Mouse (Mus musculus): ENCODE data around the gene Brd3os.

Brd3os gene

DNA sequence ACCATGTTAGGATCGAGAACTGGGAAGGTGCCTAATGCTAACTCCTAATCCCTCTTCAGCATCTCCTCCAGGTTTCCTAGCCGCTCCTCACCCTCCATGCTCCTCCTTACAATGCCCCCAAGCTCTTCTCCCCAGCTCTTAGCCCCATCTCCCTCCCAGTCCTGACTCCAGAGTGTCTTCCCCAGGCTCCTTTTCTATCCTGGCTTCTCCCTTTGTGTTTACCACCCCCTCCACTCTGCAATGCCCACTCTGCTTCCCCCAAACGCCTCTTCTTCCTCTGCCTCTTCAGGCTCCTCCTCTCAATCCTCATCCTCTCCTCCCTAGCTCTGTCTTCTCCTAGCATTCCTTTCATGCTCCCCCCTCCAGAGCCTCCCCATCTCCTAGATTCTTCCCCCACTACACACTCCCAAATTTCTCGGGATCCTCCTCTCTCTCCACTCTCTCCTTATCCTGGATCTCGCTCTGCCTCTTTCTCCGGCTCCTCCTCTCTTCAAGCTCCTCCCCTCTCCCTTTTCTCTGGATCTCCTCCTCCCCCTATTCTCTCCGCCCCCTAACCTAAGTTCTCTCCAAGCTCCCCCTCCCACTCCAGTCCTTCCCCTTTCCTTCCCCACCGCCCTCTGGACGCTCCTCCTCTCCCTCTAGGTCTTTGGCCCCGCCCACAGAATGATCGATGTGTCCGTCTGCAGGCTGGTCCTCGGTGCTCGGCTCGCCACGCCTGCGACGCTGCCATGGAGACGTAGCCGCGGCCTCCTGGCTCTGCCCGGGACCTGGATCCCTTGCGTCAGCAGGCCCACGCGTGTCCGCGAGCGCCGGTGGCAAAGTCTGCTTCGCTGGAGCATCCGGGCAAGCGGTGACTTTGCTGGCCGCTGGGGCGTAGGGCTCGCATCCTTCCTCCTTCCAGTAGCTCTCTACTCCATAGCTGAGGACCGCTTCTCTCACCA lies at the start of gene Brd3os:
Brd3os (plus strand) TSS at position 558 of the 941 bp plus-strand sequence.
- DNase-seq = peak; percentile 57 to 75

DNA sequence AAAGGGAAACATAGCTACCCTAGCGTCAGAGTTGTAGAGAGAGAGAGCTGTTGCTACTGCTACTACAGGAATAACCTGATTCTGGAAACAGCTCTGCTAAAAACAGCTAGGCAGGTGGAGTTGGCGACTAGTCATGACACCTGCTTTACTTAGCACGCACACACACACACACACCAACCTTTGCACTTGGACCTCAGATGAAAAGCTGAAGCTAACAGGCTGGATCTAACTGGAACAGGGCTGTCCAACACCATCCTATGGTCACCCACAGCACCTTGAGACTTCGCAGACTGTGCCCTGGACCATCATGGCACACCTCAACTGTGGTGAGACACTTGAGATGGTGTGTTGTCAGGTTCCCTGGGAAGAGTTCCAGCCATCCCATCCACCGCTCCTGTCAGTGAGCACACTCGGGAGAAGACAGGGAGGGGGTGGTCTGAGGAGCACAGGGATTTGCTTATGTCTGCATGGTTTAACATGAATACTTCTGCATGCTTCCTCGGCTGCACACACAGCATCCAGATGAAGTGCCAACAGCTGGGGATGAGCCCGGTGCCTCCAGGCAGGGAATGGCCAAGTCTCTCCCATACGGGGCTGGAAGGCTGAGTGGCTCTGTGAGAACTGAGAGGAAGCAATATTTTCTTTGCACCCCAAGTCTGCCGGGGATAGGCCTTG lies 47.8 kb upstream of the Brd3os start:
- DNase-seq = no peak

DNA sequence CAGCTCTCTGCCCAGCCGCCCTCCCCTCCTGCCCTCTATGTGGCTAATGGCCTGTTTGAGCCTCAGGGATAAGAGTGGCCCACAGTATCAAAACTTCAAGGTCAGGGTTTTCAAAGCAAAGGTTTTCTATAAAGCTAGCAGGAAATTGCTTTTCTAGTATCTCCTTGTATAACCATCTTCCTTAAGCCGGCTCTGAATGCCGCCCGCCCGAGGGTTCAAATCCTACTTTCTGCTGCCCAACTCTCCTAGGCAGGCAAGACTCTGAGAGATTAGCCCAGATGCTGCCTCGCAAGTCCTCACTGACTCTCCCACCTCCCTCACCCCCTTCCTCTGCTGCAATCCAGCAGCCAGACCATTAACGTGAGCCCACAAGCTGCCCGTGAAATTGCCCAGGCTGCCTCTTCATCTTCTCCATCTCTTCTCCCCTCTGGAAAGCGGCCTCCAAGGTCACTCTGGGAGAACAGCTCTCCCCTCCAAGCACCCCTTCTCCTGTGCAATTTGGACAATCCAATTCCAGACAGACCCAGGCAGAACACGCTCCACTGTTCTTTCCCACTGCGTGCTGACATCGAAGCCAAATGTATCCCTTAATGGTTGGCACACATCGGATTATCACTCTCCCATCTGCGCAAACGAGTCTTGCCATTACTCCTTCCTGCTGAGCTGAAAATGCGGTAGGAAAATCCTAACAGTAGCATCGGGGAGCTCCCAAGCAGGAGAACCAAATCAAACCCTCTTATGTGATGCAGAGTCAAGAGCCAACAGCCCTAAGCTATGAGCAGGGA lies 45.3 kb upstream of the Brd3os start:
- no peak for DNase-seq

DNA sequence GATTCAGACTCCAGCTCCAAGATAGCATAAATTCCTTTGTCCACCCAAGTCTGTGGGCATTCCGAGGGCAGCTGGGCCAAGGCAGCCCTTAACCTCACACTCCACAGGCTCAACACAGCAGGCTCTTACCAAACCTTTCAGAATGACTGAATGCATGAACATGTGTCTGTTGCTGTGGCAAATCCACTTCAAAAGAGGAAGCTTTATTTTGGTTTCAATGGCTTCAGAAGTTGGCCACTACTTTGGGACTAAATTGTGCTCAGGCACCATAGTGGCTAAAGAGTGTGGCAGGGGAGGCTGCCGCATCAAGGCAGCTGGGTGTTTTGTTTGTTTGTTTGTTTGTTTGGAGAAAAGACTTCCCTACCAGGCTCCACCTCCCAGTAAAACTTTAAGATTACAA lies 42.0 kb upstream of the Brd3os start:
- DNase-seq = no peak

DNA sequence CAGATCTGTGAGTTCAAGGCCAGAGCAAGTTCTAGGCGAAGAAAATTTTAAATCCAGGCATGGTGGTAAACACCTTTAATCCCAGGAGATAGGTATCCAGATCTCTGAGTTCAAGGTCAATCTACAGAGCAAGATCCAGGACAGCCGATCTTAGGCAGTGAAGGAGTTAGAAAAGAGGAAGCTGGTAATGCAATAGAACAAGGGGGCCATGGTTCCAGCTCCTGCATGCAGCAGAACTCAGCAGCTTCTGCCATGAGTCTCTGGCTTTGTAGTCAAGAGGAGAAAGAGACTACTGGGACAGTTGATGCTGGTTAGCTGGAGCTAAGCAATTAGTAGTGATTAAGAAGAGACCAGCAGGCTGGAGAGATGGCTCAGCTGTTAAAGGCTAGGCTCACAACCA lies 40.6 kb upstream of the Brd3os start:
- DNase-seq = no peak

DNA sequence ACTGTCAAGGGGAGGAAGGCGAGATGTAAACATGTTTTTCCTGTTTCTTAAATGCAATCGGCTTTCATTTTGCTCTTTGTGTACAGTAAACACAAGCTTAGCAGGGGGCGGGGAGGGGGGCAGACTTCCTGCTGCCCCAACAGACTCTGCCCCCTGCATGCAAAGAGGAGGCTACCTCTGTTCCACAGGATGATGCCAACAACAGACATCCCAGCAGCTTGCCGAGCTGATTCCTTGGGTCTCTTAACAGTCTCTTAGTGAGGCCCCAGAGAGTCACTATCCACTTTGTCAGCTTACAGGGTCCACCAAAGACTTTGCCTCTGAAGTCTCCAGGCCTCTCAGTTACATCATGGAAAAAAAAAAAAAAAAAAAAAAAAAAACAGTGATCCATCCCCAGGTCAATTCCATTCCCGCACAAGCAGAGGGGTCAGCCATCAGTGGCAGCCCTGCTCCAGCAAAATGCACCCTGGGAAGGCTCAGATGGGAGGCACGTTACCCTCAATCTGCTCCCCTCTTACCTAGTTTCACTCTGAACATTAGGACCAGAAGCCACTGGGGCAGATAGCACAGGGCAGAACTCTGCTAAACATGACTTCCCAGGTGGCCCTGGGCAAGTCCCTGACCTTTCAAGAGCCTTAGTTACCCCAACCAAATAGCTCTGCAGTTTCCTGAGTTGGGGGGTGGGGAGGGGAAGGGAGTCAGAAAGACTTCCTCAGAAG lies 37.6 kb upstream of the Brd3os start:
- DNase-seq = no peak

DNA sequence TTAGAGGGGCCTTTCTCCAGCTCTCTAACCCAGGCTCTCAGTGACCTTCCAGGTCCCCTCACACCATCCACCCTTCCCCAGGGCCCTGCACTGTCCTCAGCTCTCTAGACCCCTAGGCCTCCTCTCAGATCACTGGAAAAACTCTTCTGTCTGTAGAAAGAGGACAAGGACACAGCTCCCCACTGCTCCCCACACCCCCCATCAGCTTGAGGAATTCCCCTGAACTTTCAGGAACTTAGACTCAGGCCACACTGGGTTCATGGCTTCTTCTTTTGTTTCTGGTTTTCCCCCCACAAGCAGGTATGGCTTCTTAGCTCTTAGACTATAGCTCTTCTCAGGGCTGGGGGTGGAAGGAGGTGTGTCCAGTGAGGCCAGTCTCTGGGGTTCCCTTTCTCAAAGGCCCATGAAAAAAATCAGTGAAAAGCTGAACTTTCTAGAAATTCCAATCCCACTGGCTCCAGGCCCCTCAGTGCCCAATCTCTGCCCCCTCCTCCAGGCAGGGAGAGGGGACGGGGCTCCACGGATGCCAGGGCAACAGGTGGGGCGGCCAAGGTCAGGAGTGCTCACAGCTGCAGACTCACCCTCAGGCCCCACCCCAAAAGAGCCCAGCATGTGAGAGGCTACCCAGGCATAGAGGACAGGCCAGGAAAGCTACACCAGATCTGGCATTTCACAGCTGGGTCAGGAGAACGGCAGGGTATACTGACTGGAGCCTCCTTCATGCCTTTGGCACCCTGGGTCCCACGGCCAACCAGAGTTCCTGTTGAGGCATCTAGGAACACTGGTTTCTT lies 36.8 kb upstream of the Brd3os start:
- DNase-seq = no peak

DNA sequence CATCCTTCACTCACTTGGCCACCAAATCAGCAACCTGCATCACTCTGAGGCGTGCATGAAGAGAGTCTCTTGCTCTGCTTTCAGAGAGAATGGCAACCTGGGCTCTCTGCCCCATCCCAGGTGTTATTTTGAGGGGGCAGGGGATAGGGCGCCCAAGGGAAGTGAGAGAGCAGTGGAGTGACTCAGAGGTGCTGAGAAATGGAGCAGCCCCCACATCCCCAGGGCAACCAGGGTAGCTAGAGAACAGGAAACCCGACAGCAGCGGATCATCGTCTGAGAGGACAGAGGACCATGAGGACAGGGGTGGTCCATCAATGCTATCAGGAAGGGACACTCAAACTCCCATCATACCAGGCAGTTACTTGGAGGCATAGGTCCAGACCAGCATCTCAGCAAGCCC lies 35.2 kb upstream of the Brd3os start:
- DNase-seq = no peak

DNA sequence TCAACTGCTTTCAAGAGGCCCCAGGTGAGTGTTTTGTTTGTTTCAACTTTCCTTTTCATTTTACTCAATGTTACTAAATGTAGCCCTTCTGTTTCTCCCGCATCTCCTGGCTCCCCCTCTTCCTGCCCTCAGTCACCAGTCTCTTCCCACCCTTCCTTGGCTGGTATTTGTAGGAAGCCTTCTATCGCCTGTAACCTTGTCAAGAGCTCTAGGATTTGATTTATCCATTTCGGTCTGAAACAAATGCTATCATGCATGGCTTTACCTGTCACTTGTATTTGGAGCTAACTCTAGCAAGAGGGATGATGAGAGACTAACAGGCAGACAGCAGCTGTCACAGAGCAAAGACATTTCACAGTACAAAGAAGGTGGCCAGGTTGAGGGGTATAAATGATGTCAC lies 33.9 kb upstream of the Brd3os start:
- DNase-seq = no peak

DNA sequence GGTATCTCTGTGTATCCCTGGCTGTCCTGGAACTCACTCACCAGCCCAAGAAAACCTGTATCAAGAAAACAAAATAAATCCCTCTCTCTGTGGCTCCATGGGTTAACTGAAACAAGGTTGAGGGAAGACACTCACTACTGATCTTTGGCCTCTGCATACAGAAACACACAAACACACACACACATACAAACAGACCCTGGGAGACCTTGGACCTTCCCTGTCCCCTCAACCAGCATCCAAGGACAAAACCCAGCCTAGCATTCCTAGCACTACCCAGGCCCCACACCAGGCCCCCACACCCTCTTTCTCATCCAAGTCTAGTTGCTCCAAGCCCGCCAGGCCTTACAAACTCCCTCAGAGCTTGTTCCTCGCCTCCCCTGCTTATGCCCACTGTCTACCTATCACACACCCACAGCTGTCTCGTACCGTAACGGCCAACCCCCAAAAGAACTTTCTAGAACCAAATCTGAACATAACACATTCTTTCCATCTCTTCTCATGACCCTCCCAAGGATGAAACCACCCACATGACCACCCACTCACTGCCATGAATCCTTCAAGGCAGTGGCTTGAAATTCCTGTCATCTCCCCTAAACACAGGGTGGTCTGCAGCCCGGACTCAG lies 31.5 kb upstream of the Brd3os start:
- no peak for DNase-seq

DNA sequence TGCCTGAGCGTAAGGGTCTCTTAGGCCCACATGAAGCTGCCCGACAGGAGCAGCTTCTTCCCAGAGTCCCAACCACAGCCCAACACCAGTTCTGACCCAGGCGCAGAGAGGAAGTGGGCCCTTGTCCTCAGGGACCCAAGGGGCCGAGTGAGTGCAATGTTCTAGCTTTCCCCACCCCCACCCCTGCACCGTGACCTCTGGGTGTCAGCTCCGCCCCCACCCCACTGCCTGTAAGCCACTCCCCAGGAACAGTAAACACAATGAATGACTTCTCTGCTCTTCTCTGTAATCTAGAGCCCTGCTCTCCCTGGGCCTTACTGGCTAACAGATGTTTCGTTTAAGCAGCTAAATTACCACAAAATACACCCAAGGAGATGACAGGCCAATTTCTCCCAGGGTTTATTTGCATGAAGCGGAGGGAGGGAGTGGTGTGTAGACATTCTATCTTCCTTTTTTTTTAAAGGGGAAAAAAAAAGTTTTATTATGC lies 30.4 kb upstream of the Brd3os start:
- peak; percentile 33 to 46 for DNase-seq

DNA sequence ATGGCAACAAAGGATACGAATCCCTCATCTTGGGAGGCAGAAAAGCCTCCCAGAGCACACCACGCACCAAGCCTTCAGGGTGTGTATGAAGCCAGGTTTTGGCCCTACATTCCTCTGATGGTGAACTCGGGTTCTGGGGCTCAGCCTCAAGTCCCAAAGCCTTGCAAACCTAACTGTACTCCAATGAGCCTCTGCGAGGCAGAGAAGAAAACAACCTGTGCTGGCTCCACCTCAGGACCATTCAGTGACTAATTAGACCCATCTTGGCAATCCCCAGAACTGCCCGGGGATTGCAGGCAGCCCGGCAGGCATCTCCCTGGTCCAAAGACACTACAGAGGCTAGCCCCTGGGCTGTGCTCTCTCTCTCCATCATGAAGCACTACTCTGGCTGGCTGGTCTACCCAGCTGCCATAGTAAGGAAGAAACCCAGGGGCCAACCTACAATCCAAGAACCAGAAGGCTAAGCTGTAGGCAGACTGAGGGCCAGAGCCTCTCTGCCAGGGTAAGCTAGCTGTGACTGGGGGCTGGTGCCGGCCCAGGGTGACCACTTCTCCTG lies 29.8 kb upstream of the Brd3os start:
- DNase-seq = no peak

DNA sequence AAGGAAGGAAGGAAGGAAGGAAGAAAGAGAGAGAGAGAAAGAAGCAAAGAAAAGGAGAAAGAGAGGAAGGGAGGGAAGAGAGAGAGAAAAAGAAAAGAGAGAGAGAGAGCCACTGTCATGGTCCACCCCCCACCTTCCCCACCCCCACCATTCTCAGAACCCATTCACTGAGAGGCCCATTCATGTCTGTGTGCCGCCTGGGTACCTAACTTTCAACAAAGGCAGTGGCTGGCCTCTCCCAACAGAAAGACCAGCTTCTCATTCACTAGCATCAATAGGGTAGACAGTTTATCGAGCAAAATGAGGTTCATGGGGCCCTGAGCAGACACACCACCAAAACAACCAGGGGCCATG lies 28.6 kb upstream of the Brd3os start:
- DNase-seq = no peak

DNA sequence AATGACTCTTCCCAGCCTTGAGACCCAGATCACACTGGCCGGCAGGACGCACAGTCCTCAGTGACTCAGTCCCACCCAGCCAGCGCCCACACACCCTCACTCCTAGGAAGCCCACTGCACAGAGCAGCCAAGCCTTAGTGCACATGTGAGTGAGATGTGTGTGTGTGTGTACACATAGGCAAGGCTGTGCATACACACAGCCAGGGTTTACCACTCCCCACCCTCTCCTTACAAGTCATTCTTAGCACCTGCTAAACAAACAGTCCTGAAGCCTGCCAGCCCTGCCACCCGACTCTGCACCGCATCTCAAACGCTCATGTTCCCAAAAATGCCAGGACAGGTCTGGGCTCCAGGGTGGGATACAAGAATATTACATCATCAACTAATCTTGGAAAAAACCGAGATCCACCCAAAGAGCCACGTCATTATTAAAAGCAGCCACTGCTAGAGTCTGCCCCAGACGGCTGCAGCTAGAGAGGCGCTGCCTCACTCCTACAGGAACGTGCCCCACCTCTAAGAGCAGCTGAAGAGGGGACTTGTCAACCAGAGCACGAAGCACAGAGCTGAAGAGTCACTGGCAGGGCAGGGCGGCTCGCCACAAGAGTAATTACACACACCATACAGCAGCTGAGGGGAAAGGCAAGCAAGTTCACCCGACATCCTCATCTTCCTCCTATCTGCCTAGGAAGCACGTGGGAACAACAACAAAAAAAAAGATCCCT lies 28.0 kb upstream of the Brd3os start:
- no peak for DNase-seq

DNA sequence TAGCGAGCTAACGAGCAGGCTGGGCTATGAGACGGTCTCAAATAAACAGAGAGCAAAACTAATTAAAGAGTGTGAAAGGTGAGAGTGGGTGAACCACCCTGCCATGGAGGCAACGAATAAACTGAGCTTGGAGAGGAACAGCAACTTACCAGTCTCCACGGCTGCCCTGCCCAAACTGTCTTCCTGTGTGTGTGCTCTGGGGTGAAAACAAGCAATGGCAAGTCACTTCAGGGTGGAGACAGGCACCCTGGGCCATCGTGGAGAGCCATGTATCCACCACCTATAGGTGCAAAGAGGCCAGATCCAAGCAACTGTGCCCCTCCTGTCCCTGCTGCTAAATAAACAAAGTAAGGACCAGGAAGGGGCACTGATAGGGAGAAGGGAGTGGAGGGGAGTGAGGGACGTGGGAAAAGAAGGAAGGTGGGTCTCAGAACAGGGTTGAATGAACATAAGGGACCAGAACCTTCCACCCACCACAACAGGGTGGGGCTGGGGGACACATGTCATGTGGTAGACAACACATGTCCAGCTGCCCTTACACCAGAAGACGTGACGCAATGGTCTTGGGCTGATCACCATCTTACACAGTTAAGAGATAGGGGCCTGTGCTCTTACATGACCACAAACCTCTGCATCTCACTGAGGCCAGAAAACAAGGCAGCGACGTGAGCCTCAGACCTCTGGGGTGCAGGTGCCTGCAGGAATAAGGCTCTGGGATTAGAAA lies 26.9 kb upstream of the Brd3os start:
- no peak for DNase-seq

DNA sequence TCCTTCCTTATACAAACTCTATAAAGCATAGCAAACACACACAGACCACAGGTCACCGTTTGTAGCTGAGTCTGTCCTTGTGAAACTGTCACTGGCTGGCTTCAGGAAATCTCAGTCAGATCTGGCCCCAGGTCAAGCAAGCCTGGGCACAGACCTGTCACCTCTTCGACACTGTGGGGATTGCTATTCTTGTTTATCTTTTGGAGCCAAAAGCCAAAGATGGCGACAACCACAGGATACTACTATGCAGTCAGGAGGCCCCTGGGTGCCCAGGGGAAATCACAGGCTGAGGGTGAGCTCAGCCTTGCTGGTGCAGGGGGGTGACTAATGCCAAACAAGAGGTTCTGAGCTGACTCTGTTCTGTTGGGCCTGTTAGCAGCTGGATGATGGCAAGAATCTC lies 25.7 kb upstream of the Brd3os start:
- DNase-seq = no peak

DNA sequence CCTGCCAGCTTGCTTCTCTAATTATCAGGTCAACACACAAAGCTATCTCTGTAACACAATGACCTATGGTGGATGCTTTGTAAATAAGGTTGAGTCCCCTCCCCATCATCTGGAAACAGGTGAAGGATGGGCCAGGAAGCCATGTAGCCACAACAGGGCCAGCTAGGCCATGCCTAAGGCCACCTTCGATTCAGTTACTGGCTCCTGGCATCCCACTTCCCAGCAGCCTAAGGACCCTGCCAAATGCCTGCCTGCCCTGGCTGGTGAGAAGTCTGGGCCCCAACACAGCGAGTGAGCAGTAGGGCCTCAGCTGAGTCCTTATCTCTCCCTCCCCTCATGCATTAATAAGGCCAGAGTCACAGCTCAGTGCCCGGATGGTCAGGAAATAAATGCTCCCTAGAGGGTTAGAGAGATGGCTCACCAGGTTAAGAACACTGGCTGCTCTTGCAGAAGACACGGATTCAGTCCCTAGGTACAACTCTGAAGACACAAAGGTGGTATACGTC lies 24.4 kb upstream of the Brd3os start:
- no peak for DNase-seq

DNA sequence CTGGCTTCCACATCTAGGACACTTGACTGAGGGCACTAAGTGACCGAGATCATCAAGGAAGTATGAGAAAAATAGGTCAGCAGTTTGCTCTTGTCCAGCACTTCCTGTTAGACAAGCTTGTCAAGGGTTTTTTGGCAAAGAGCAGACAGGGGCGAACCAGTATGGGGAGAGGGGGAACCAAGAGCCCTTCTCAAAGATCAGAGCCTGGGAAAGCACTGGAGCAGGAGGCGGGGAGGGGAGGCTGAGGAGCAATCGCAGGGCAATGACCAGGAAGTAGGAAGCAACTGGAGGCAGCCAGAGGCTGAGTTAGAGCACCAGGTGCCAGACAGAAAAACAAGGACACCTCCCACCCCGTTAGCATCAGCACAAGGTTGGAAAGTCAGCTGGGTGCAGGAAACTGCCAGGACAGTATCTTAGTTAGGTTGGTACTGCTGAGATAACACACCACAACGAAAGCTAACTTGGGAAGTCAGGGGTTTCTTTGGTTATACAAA lies 23.5 kb upstream of the Brd3os start:
- no peak for DNase-seq

All from thymus, postnatal 36 days (tissue).